Mouse (Mus musculus): Measurements from ENCODE around the gene Abtb1. TPM values are rescaled to one million over a fixed set of nuclear protein-coding genes. Genes with fewer than 3 reads are reported as not detected.

Abtb1 gene
- total and polyA plus RNA-seq, 2 experiments from 2014 or later: 29.2 to 60.2 TPM

GRCm38 (mm10) chr6:88860914-88861313 is 19.1 kb upstream of the Abtb1 start:
- no peak overlapping the region for H3K27ac ChIP-seq (ENCODE audit: low read depth, low read length)
- H3K4me2 ChIP-seq (ENCODE audit: low read depth, low read length, poor library complexity, severe bottlenecking): no peak overlapping the region
- H3K4me3 ChIP-seq (ENCODE audit: low read depth, low read length): no peak overlapping the region
- H3K9me3 ChIP-seq (ENCODE audit: low read length): no peaks in the 10 kb centered on the region
- H3K9ac ChIP-seq (replicated peaks; ENCODE audit: low read length, poor library complexity, severe bottlenecking): no peak overlapping the region
- H3K36me3 ChIP-seq (ENCODE audit: insufficient read depth, low read length): peaks cover 50% of the 10 kb centered on the region
- no peaks in the 10 kb centered on the region for H3K27me3 ChIP-seq (ENCODE audit: insufficient read depth, low read length)
- H3K4me1 ChIP-seq (ENCODE audit: insufficient read depth, low read length): no peaks in the 10 kb centered on the region
- ATAC-seq (ENCODE audit: low FRiP score) (0 out of 2 replicates have a peak, but pooled peaks have one; percentile 58), DNase-seq (ENCODE audit: low spot score) (peak; percentile 79)
- peak; percentile 82 for TF ChIP-seq CTCF (IDR thresholded peaks at IDR 0.05)
- WGBS: 17% methylated on average over 2 of the region's 2 CpGs

GRCm38 (mm10) chr6:88858341-88858740 is 16.6 kb upstream of the Abtb1 start:
- Histone ChIP-seq H3K9me3 (ENCODE audit: low read length) (no peaks in the 10 kb centered on the region), H3K9ac (replicated peaks; ENCODE audit: low read length, poor library complexity, severe bottlenecking) (no peak overlapping the region), H3K36me3 (ENCODE audit: insufficient read depth, low read length) (peaks cover 49% of the 10 kb centered on the region), H3K4me1 (ENCODE audit: insufficient read depth, low read length) (no peaks in the 10 kb centered on the region), H3K27me3 (ENCODE audit: insufficient read depth, low read length) (no peaks in the 10 kb centered on the region), H3K4me2 (ENCODE audit: low read depth, low read length, poor library complexity, severe bottlenecking) (no peak overlapping the region), H3K4me3 (ENCODE audit: low read depth, low read length) (no peak overlapping the region), H3K27ac (ENCODE audit: low read depth, low read length) (no peak overlapping the region)
- ATAC-seq (ENCODE audit: low FRiP score) (no peak), DNase-seq (ENCODE audit: low spot score) (peak; percentile 35)
- 76% methylated on average over 7 of the region's 7 CpGs for WGBS
- TF ChIP-seq CTCF (IDR thresholded peaks at IDR 0.05): no peak

GRCm38 (mm10) chr6:88857830-88858229 is 16.0 kb upstream of the Abtb1 start:
- no peaks in the 10 kb centered on the region for H3K4me1 ChIP-seq (ENCODE audit: insufficient read depth, low read length)
- H3K4me3 ChIP-seq (ENCODE audit: low read depth, low read length): no peak overlapping the region
- DNase-seq (ENCODE audit: low spot score) (no peak), ATAC-seq (ENCODE audit: low FRiP score) (no peak)
- no peak overlapping the region for H3K4me2 ChIP-seq (ENCODE audit: low read depth, low read length, poor library complexity, severe bottlenecking)
- H3K27ac ChIP-seq (ENCODE audit: low read depth, low read length): no peak overlapping the region
- H3K9ac ChIP-seq (replicated peaks; ENCODE audit: low read length, poor library complexity, severe bottlenecking): no peak overlapping the region
- WGBS: 86% methylated on average over 6 of the region's 6 CpGs
- H3K9me3 ChIP-seq (ENCODE audit: low read length): no peaks in the 10 kb centered on the region
- no peaks in the 10 kb centered on the region for H3K27me3 ChIP-seq (ENCODE audit: insufficient read depth, low read length)
- peaks cover 46% of the 10 kb centered on the region for H3K36me3 ChIP-seq (ENCODE audit: insufficient read depth, low read length)
- TF ChIP-seq CTCF (IDR thresholded peaks at IDR 0.05): no peak

- no peaks in the 10 kb centered on the region for H3K27me3 ChIP-seq (ENCODE audit: insufficient read depth, low read length)
- peaks cover 44% of the 10 kb centered on the region for H3K36me3 ChIP-seq (ENCODE audit: insufficient read depth, low read length)
- WGBS: 38% methylated on average over 9 of the region's 9 CpGs
- ATAC-seq (ENCODE audit: low FRiP score): no peak
- H3K9me3 ChIP-seq (ENCODE audit: low read length): no peaks in the 10 kb centered on the region
- H3K9ac ChIP-seq (replicated peaks; ENCODE audit: low read length, poor library complexity, severe bottlenecking): no peak overlapping the region
- H3K4me1 ChIP-seq (ENCODE audit: insufficient read depth, low read length): no peaks in the 10 kb centered on the region
- DNase-seq (ENCODE audit: low spot score): no peak
- no peak overlapping the region for H3K4me3 ChIP-seq (ENCODE audit: low read depth, low read length)
- TF ChIP-seq CTCF (IDR thresholded peaks at IDR 0.05): peak; percentile 37
- no peak overlapping the region for H3K4me2 ChIP-seq (ENCODE audit: low read depth, low read length, poor library complexity, severe bottlenecking)
- no peak overlapping the region for H3K27ac ChIP-seq (ENCODE audit: low read depth, low read length)
Measured at GRCm38 (mm10) chr6:88857249-88857648, 15.5 kb upstream of the Abtb1 start.

- WGBS: 19% methylated on average over 5 of the region's 5 CpGs
Measured at GRCm38 (mm10) chr6:88855636-88856035, 13.9 kb upstream of the Abtb1 start.

GRCm38 (mm10) chr6:88854509-88854908 is 12.7 kb upstream of the Abtb1 start:
- H3K36me3 ChIP-seq (ENCODE audit: insufficient read depth, low read length): peaks cover 30% of the 10 kb centered on the region

More at GRCm38 (mm10) chr6:88855636-88856035, 13.9 kb upstream of the Abtb1 start:
- no peaks in the 10 kb centered on the region for H3K27me3 ChIP-seq (ENCODE audit: insufficient read depth, low read length)
- H3K36me3 ChIP-seq (ENCODE audit: insufficient read depth, low read length): peaks cover 40% of the 10 kb centered on the region
- no peak overlapping the region for H3K4me3 ChIP-seq (ENCODE audit: low read depth, low read length)
- DNase-seq (ENCODE audit: low spot score): peak; percentile 86
- no peak; the same call in 1 of the 2 replicates for ATAC-seq (ENCODE audit: low FRiP score)
- no peaks in the 10 kb centered on the region for H3K4me1 ChIP-seq (ENCODE audit: insufficient read depth, low read length)
- peak; percentile 88 for TF ChIP-seq CTCF (IDR thresholded peaks at IDR 0.05)
- H3K9me3 ChIP-seq (ENCODE audit: low read length): no peaks in the 10 kb centered on the region
- H3K27ac ChIP-seq (ENCODE audit: low read depth, low read length): no peak overlapping the region
- no peak overlapping the region for H3K9ac ChIP-seq (replicated peaks; ENCODE audit: low read length, poor library complexity, severe bottlenecking)
- no peak overlapping the region for H3K4me2 ChIP-seq (ENCODE audit: low read depth, low read length, poor library complexity, severe bottlenecking)

More at GRCm38 (mm10) chr6:88854509-88854908, 12.7 kb upstream of the Abtb1 start:
- no peak overlapping the region for H3K4me3 ChIP-seq (ENCODE audit: low read depth, low read length)
- DNase-seq (ENCODE audit: low spot score): no peak
- WGBS: 80% methylated on average over 5 of the region's 5 CpGs
- no peaks in the 10 kb centered on the region for H3K4me1 ChIP-seq (ENCODE audit: insufficient read depth, low read length)
- no peaks in the 10 kb centered on the region for H3K9me3 ChIP-seq (ENCODE audit: low read length)
- H3K27ac ChIP-seq (ENCODE audit: low read depth, low read length): no peak overlapping the region
- no peak for TF ChIP-seq CTCF (IDR thresholded peaks at IDR 0.05)
- H3K9ac ChIP-seq (replicated peaks; ENCODE audit: low read length, poor library complexity, severe bottlenecking): no peak overlapping the region
- no peaks in the 10 kb centered on the region for H3K27me3 ChIP-seq (ENCODE audit: insufficient read depth, low read length)
- H3K4me2 ChIP-seq (ENCODE audit: low read depth, low read length, poor library complexity, severe bottlenecking): no peak overlapping the region
- ATAC-seq (ENCODE audit: low FRiP score): no peak
